11 mouse cellular contexts compared by ENCODE assay signal in genomic region chr16:5845645-5846044, GRCm38 (mm10). TPM values are rescaled to one million over a fixed set of nuclear protein-coding genes. Genes with fewer than 3 reads are reported as not detected.
DNase-seq lines count a peak whose midpoint lies in the region; ATAC-seq and TF ChIP-seq lines count a peak whose summit lies in the region.
"Had no signal": no experiment of that assay in that cellular context is flagged by ENCODE, and none has a peak within 500 bp of the region (broad histone marks: within the 10 kb centered on the region; RNA-seq: fewer than 3 reads in every experiment).

No protein-coding gene starts in this region.

- no peaks in the 10 kb centered on the region for H3K4me1 ChIP-seq in liver, embryonic 12.5 days
- H3K4me1 ChIP-seq in hindbrain, postnatal 0 days (ENCODE audit: insufficient read depth, low read length) = no peaks in the 10 kb centered on the region

- DNase-seq in liver = peak; percentile 17
- peak; percentile 58 for DNase-seq in embryo, embryonic 10.5 days (ENCODE audit: low spot score)
- peak; percentile 16 for DNase-seq in embryo, embryonic 9.5 days (ENCODE audit: extremely low spot score)
- peak; percentile 19 for DNase-seq in hindbrain, postnatal 0 days (ENCODE audit: low spot score)
- no peak for DNase-seq in thymus, postnatal 36 days
- DNase-seq in natural killer cell, adult 2 months (ENCODE audit: low spot score in 2 of 2) = no peak
- DNase-seq: cerebellum, adult 11-12 months; thymus, postnatal 14 days had no signal

- H3K27ac ChIP-seq in liver, embryonic 12.5 days = no peak overlapping the region
- no peak overlapping the region for H3K27ac ChIP-seq in hindbrain, postnatal 0 days

- H3K9me3 ChIP-seq in liver, embryonic 12.5 days (replicated peaks) = no peaks in the 10 kb centered on the region
- no peaks in the 10 kb centered on the region for H3K9me3 ChIP-seq in hindbrain, postnatal 0 days (ENCODE audit: low read length)

- no peaks in the 10 kb centered on the region for H3K27me3 ChIP-seq in liver, embryonic 12.5 days (replicated peaks)
- no peaks in the 10 kb centered on the region for H3K27me3 ChIP-seq in hindbrain, postnatal 0 days (ENCODE audit: insufficient read depth, low read length)

- no peak overlapping the region for H3K9ac ChIP-seq in liver, embryonic 12.5 days
- no peak overlapping the region for H3K9ac ChIP-seq in hindbrain, postnatal 0 days (replicated peaks; ENCODE audit: low read length)

- H3K4me2 ChIP-seq in liver, embryonic 12.5 days = no peak overlapping the region
- H3K4me2 ChIP-seq in hindbrain, postnatal 0 days (ENCODE audit: low read depth, low read length) = no peak overlapping the region

- ATAC-seq in liver, embryonic 12.5 days = no peak
- no peak for ATAC-seq in hindbrain, postnatal 0 days

- no peak overlapping the region for H3K4me3 ChIP-seq in liver, embryonic 12.5 days
- H3K4me3 ChIP-seq in hindbrain, postnatal 0 days (ENCODE audit: low read length) = no peak overlapping the region

- 66% methylated on average over 11 of the region's 11 CpGs for WGBS in liver, embryonic 12.5 days (ENCODE audit: insufficient replicate concordance)
- WGBS in hindbrain, postnatal 0 days = 58% methylated on average over 11 of the region's 11 CpGs

- H3K36me3 ChIP-seq in liver, embryonic 12.5 days = no peaks in the 10 kb centered on the region
- no peaks in the 10 kb centered on the region for H3K36me3 ChIP-seq in hindbrain, postnatal 0 days (ENCODE audit: insufficient read depth, low read length)

- no peak for TF ChIP-seq CTCF in hindbrain, postnatal 0 days (IDR thresholded peaks at IDR 0.05; ENCODE audit: low read depth)

RNA-seq across cellular contexts. Expression of gene Rbfox1, which starts 39.5 kb away (rescaled TPM):
- polyA plus RNA-seq in liver, embryonic 12.5 days (2016; fragmentation: Nextera tagmentation; extraction: Ambion mirVana) = 0.18 and 0.21 TPM in 2 replicates
- 142 and 158 TPM in 2 replicates for total RNA-seq in hindbrain, postnatal 0 days (2014; rRNA removed)
- 179 and 204 TPM in 2 replicates for polyA plus RNA-seq in hindbrain, postnatal 0 days (2015; fragmentation: Nextera tagmentation; extraction: Ambion mirVana)
- total RNA-seq: granulocyte monocyte progenitor cell, adult 5-6 weeks; megakaryocyte-erythroid progenitor cell, adult 5-6 weeks had no signal

Comparison
In these comparisons a context has a peak if more than half of its experiments do, and no peak if none do; other contexts are left out.
1. DNase-seq: peak in liver (single experiment), embryo, embryonic 10.5 days (single experiment), embryo, embryonic 9.5 days (single experiment) and hindbrain, postnatal 0 days (single experiment); none in thymus, postnatal 36 days (0 of 2) and natural killer cell, adult 2 months (0 of 2).
2. RNA of gene Rbfox1, which starts 39.5 kb away (polyA plus RNA-seq): 179 to 204 TPM in hindbrain, postnatal 0 days; 0.18 to 0.21 TPM in liver, embryonic 12.5 days; every median in the first group is over 100 times any median in the second.